Mouse (Mus musculus): ENCODE data around the gene Alox5. TPM values are rescaled to one million over a fixed set of nuclear protein-coding genes. Genes with fewer than 3 reads are reported as not detected.
"Not testable (repeated sequence)": the region's sequence is repeated elsewhere in the genome, so short reads cannot be mapped to it uniquely, and the experiment has no call there.

Gene Alox5
- polyA plus RNA-seq (2014; fragmentation: Nextera tagmentation; extraction: Ambion mirVana) = 0.07 and 0.41 TPM in 2 replicates

DNA sequence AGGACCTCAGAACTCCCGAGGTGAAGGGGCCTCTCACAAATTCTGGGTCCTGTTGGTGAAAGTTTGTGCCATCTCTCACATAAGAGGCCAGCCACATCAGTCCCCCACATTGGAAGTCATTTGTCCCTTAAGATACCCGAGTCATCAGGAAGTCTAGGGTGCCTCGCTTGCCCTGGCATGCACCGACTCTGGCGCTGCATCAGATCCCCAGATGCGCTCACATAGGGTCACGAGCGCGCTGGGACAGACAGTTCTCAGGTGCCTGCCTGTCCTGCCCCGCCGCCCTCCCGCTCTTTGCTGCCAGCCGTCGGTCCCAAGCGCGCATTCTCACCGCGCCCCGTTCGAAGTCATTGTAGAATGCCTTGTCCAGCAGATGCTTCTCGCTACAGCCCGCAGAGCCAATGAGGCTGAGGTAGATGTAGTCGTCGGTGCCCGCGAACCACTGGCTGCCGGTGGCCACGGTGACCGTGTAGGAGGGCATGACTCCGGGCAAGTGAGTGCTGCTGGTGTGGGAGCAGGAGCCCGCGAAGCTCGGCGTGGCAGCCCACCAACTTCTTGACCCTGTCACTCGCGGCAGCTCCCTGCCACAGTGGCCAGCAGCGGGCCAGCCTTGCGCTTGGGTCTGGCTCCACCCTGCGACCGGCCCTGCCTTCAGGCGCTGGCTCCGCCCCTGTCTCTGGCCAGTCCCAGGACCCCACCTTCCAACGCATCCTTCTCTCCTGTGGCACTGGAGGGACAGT lies at the start of gene Alox5:
Alox5 (minus strand) TSS at position 635 of the 740 bp plus-strand sequence.
- Histone ChIP-seq H3K4me1 (ENCODE audit: control insufficient read depth, insufficient read depth, low read length) (no peaks in the 10 kb centered on the region), H3K9me3 (ENCODE audit: control insufficient read depth, low read length) (no peaks in the 10 kb centered on the region), H3K27ac (ENCODE audit: low read depth, low read length) (no peak within 1 kb of the TSS), H3K4me3 (ENCODE audit: low read length) (peak within 1 kb of the TSS; percentile 29), H3K27me3 (ENCODE audit: control insufficient read depth, insufficient read depth, low read length) (peaks cover 24% of the 10 kb centered on the region), H3K9ac (ENCODE audit: low read depth, low read length) (no peak within 1 kb of the TSS), H3K4me2 (replicated peaks; ENCODE audit: low read depth, low read length) (peak within 1 kb of the TSS; percentile 61), H3K36me3 (ENCODE audit: control insufficient read depth, insufficient read depth, low read length) (no peaks in the 10 kb centered on the region)
- 3% methylated on average over 43 of the region's 43 CpGs for WGBS
- ATAC-seq (ENCODE audit: low FRiP score, low TSS enrichment) = peak; percentile 86

DNA sequence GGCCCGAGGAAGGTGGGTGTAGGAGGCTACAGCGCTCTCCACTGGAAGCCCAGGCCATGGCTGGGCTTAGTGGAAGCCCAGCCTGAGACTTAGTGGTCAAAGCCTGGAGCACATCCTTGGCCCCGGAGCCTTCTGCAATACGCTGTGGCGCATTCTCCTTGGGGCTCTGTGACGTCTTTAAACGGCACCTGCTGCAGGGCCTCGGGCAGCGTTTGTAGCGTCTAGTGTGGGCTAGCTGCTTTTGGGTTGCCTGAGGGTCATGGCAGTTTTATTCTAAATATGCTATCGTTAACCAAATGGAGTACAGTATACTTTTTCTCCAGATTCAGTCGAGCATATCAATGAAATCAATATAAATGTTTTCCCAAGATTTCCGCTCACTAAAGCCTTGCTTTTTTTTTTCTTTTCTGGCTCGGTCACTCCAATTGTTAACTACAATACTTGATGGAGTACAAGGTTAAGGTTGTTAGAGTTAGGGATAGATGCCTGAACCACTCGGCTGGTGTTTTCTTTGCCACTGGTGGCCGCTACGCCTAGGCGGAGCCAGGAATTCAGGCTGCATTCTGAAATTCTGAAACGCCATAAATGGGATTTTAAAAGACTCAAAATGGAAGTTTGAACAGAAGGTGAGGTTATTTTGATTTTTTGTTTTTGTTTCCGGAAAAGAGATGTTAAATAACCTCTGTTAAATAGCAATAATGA lies 45.5 kb upstream of the Alox5 start, which contains the start of gene Olfr212:
Olfr212 (plus strand) TSS at position 215 of the 702 bp plus-strand sequence.
- H3K27ac ChIP-seq (ENCODE audit: low read depth, low read length); H3K4me1 ChIP-seq (ENCODE audit: control insufficient read depth, insufficient read depth, low read length); H3K36me3 ChIP-seq (ENCODE audit: control insufficient read depth, insufficient read depth, low read length); ATAC-seq (ENCODE audit: low FRiP score, low TSS enrichment); H3K27me3 ChIP-seq (ENCODE audit: control insufficient read depth, insufficient read depth, low read length); H3K4me2 ChIP-seq (replicated peaks; ENCODE audit: low read depth, low read length); H3K4me3 ChIP-seq (ENCODE audit: low read length); H3K9ac ChIP-seq (ENCODE audit: low read depth, low read length): not testable (repeated sequence)
- peaks cover 16% of the 10 kb centered on the region for H3K9me3 ChIP-seq (ENCODE audit: control insufficient read depth, low read length)
- WGBS = 94% methylated on average over 19 of the region's 20 CpGs

GRCm38 (mm10) chr6:116495960-116496359 lies 35.0 kb upstream of the Alox5 start:
- no peak for ATAC-seq (ENCODE audit: low FRiP score, low TSS enrichment)
- no peak overlapping the region for H3K4me2 ChIP-seq (replicated peaks; ENCODE audit: low read depth, low read length)
- H3K4me3 ChIP-seq (ENCODE audit: low read length) = no peak overlapping the region
- no peaks in the 10 kb centered on the region for H3K9me3 ChIP-seq (ENCODE audit: control insufficient read depth, low read length)
- no peak overlapping the region for H3K27ac ChIP-seq (ENCODE audit: low read depth, low read length)
- 87% methylated on average over 1 of the region's 1 CpGs for WGBS
- H3K4me1 ChIP-seq (ENCODE audit: control insufficient read depth, insufficient read depth, low read length) = no peaks in the 10 kb centered on the region
- no peak overlapping the region for H3K9ac ChIP-seq (ENCODE audit: low read depth, low read length)
- no peaks in the 10 kb centered on the region for H3K36me3 ChIP-seq (ENCODE audit: control insufficient read depth, insufficient read depth, low read length)
- no peaks in the 10 kb centered on the region for H3K27me3 ChIP-seq (ENCODE audit: control insufficient read depth, insufficient read depth, low read length)

GRCm38 (mm10) chr6:116493742-116494141 lies 32.8 kb upstream of the Alox5 start:
- Histone ChIP-seq H3K27me3 (ENCODE audit: control insufficient read depth, insufficient read depth, low read length) (no peaks in the 10 kb centered on the region), H3K9me3 (ENCODE audit: control insufficient read depth, low read length) (no peaks in the 10 kb centered on the region), H3K4me1 (ENCODE audit: control insufficient read depth, insufficient read depth, low read length) (no peaks in the 10 kb centered on the region), H3K4me2 (replicated peaks; ENCODE audit: low read depth, low read length) (no peak overlapping the region), H3K9ac (ENCODE audit: low read depth, low read length) (no peak overlapping the region), H3K36me3 (ENCODE audit: control insufficient read depth, insufficient read depth, low read length) (no peaks in the 10 kb centered on the region), H3K4me3 (ENCODE audit: low read length) (no peak overlapping the region), H3K27ac (ENCODE audit: low read depth, low read length) (no peak overlapping the region)
- WGBS = 84% methylated on average over 5 of the region's 5 CpGs
- no peak for ATAC-seq (ENCODE audit: low FRiP score, low TSS enrichment)

DNA sequence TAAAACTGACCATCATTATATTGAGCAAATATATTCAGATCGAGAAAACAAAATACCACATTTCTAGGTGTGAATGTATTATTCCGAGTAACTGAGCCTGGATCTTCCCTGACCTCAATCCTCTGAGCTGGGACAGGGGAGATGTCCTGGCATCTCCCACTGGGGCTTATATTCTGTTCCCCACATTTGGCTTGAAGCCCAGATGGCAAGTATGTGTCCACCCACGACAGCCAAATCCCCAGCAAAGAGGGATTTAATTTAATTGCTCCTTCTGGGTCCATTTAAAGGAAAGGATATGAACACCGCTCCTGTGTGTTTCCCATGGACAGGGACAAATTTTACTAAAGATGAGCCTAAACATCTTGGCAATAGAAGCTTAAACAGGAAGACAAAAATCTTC lies 27.8 kb upstream of the Alox5 start, which contains the start of gene Olfr211:
Olfr211 (plus strand) TSS at position 301 of the 400 bp plus-strand sequence.
- no peaks in the 10 kb centered on the region for H3K9me3 ChIP-seq (ENCODE audit: control insufficient read depth, low read length)
- no peak for ATAC-seq (ENCODE audit: low FRiP score, low TSS enrichment)
- H3K9ac ChIP-seq (ENCODE audit: low read depth, low read length) = no peak within 1 kb of the TSS
- H3K27me3 ChIP-seq (ENCODE audit: control insufficient read depth, insufficient read depth, low read length) = no peaks in the 10 kb centered on the region
- no peaks in the 10 kb centered on the region for H3K36me3 ChIP-seq (ENCODE audit: control insufficient read depth, insufficient read depth, low read length)
- WGBS = 73% methylated on average over 4 of the region's 4 CpGs
- H3K27ac ChIP-seq (ENCODE audit: low read depth, low read length) = no peak within 1 kb of the TSS
- no peak within 1 kb of the TSS for H3K4me3 ChIP-seq (ENCODE audit: low read length)
- H3K4me2 ChIP-seq (replicated peaks; ENCODE audit: low read depth, low read length) = no peak within 1 kb of the TSS
- no peaks in the 10 kb centered on the region for H3K4me1 ChIP-seq (ENCODE audit: control insufficient read depth, insufficient read depth, low read length)

- H3K27me3 ChIP-seq (ENCODE audit: control insufficient read depth, insufficient read depth, low read length) = no peaks in the 10 kb centered on the region
- ATAC-seq (ENCODE audit: low FRiP score, low TSS enrichment) = no peak
- H3K27ac ChIP-seq (ENCODE audit: low read depth, low read length) = no peak overlapping the region
- H3K4me3 ChIP-seq (ENCODE audit: low read length) = no peak overlapping the region
- H3K9me3 ChIP-seq (ENCODE audit: control insufficient read depth, low read length) = no peaks in the 10 kb centered on the region
- 78% methylated on average over 1 of the region's 1 CpGs for WGBS
- no peaks in the 10 kb centered on the region for H3K36me3 ChIP-seq (ENCODE audit: control insufficient read depth, insufficient read depth, low read length)
- H3K4me2 ChIP-seq (replicated peaks; ENCODE audit: low read depth, low read length) = no peak overlapping the region
- H3K9ac ChIP-seq (ENCODE audit: low read depth, low read length) = no peak overlapping the region
- H3K4me1 ChIP-seq (ENCODE audit: control insufficient read depth, insufficient read depth, low read length) = no peaks in the 10 kb centered on the region
These were observed 25.9 kb upstream of the Alox5 start for GRCm38 (mm10) chr6:116486833-116487232.

GRCm38 (mm10) chr6:116485081-116485480 lies 24.1 kb upstream of the Alox5 start:
- no peak for ATAC-seq (ENCODE audit: low FRiP score, low TSS enrichment)
- Histone ChIP-seq H3K36me3 (ENCODE audit: control insufficient read depth, insufficient read depth, low read length) (no peaks in the 10 kb centered on the region), H3K4me3 (ENCODE audit: low read length) (no peak overlapping the region), H3K4me1 (ENCODE audit: control insufficient read depth, insufficient read depth, low read length) (no peaks in the 10 kb centered on the region), H3K4me2 (replicated peaks; ENCODE audit: low read depth, low read length) (no peak overlapping the region), H3K27ac (ENCODE audit: low read depth, low read length) (no peak overlapping the region), H3K27me3 (ENCODE audit: control insufficient read depth, insufficient read depth, low read length) (no peaks in the 10 kb centered on the region), H3K9me3 (ENCODE audit: control insufficient read depth, low read length) (no peaks in the 10 kb centered on the region), H3K9ac (ENCODE audit: low read depth, low read length) (no peak overlapping the region)
- WGBS = 77% methylated on average over 1 of the region's 1 CpGs

- no peak for ATAC-seq (ENCODE audit: low FRiP score, low TSS enrichment)
- Histone ChIP-seq H3K27ac (ENCODE audit: low read depth, low read length) (no peak overlapping the region), H3K4me2 (replicated peaks; ENCODE audit: low read depth, low read length) (no peak overlapping the region), H3K4me3 (ENCODE audit: low read length) (no peak overlapping the region), H3K9ac (ENCODE audit: low read depth, low read length) (no peak overlapping the region), H3K27me3 (ENCODE audit: control insufficient read depth, insufficient read depth, low read length) (no peaks in the 10 kb centered on the region), H3K4me1 (ENCODE audit: control insufficient read depth, insufficient read depth, low read length) (no peaks in the 10 kb centered on the region), H3K36me3 (ENCODE audit: control insufficient read depth, insufficient read depth, low read length) (no peaks in the 10 kb centered on the region), H3K9me3 (ENCODE audit: control insufficient read depth, low read length) (no peaks in the 10 kb centered on the region)
- WGBS = 37% methylated on average over 3 of the region's 3 CpGs
These were observed 7.1 kb upstream of the Alox5 start for GRCm38 (mm10) chr6:116468081-116468480.

DNA sequence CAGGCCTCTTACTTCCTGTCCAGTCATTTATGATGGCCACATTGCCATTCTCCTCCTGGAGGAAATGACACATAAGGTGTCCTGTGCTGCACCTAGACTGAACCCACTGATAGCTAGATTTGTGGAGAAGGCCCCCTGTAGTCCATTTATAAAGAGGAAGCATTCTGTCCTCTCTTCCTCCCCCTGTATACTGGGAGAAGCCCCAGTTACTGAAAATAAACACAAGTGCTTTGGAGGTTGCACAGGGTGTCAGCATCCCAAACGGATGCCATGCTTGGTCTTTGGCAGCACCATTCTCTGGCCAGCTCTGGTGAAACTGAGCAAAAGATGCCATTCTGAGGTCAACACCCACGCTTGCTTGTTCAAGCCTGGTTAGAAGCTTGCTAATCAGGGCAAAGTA lies 1.7 kb downstream of the Alox5 start:
- no peak overlapping the region for H3K4me3 ChIP-seq (ENCODE audit: low read length)
- H3K9ac ChIP-seq (ENCODE audit: low read depth, low read length) = no peak overlapping the region
- WGBS = 75% methylated on average over 2 of the region's 2 CpGs
- H3K4me1 ChIP-seq (ENCODE audit: control insufficient read depth, insufficient read depth, low read length) = no peaks in the 10 kb centered on the region
- ATAC-seq (ENCODE audit: low FRiP score, low TSS enrichment) = no peak
- peaks cover 24% of the 10 kb centered on the region for H3K27me3 ChIP-seq (ENCODE audit: control insufficient read depth, insufficient read depth, low read length)
- H3K9me3 ChIP-seq (ENCODE audit: control insufficient read depth, low read length) = no peaks in the 10 kb centered on the region
- no peak overlapping the region for H3K4me2 ChIP-seq (replicated peaks; ENCODE audit: low read depth, low read length)
- no peaks in the 10 kb centered on the region for H3K36me3 ChIP-seq (ENCODE audit: control insufficient read depth, insufficient read depth, low read length)
- no peak overlapping the region for H3K27ac ChIP-seq (ENCODE audit: low read depth, low read length)
